Mouse (Mus musculus): Measurements from ENCODE around the gene Mgme1. TPM values are rescaled to one million over a fixed set of nuclear protein-coding genes. Genes with fewer than 3 reads are reported as not detected.

Gene Mgme1
- total and polyA plus RNA-seq, 3 experiments, result 10.6 to 21.9 (median 19.7) TPM

GRCm38 (mm10) chr2:144281417-144281816, 11.0 kb downstream of the Mgme1 start:
- Histone ChIP-seq H3K36me3 (replicated peaks in 1 of 2; ENCODE audit: control insufficient read depth in 1 of 2, insufficient read depth in 1 of 2, low read length in 1 of 2) (peaks cover 26 to 42% of the 10 kb centered on the region in 2 experiments), H3K79me2 (replicated peaks; ENCODE audit: control insufficient read depth, extremely low read depth, insufficient read depth, poor library complexity, severe bottlenecking) (no peaks in the 10 kb centered on the region; the same call in 1 of the 2 replicates), H3K27me3 (replicated peaks) (no peaks in the 10 kb centered on the region), H3K4me1 (ENCODE audit: control insufficient read depth in 1 of 2, insufficient read depth in 2 of 2) (peaks cover 4 to 15% of the 10 kb centered on the region in 2 experiments; a peak in 3 of 4 replicates), H3K4me3 (replicated peaks in 1 of 3; ENCODE audit: low read depth in 2 of 3, low read length in 2 of 3, poor library complexity in 1 of 3) (no peak overlapping the region), H3K4me2 (ENCODE audit: insufficient read depth, low read depth, poor library complexity, severe bottlenecking) (no peak overlapping the region), H3K27ac (ENCODE audit: insufficient read depth, low read depth) (no peak overlapping the region), H3K9me3 (replicated peaks; ENCODE audit: low read length) (no peaks in the 10 kb centered on the region), H3K9ac (ENCODE audit: insufficient read depth, low read depth) (no peak overlapping the region)
- no peak for DNase-seq (ENCODE audit: extremely low read depth)
- no peak for TF ChIP-seq NELFE (IDR thresholded peaks at IDR 0.05; ENCODE audit: low read depth, low read length)
- TF ChIP-seq MEF2A (IDR thresholded peaks at IDR 0.05; ENCODE audit: borderline replicate concordance, low read depth, low read length), result no peak
- in situ Hi-C loops (cut with MboI; ENCODE audit: low pct_ligation_motif_present, low pct_unique_long_range_greater_than_20kb, low sequenced_read_pairs), result no loop called here
- dilution Hi-C loops (cut with MboI; ENCODE audit: extremely low pct_ligation_motif_present, extremely low pct_unique_long_range_greater_than_20kb, low sequenced_read_pairs), result no loop called here

DNA sequence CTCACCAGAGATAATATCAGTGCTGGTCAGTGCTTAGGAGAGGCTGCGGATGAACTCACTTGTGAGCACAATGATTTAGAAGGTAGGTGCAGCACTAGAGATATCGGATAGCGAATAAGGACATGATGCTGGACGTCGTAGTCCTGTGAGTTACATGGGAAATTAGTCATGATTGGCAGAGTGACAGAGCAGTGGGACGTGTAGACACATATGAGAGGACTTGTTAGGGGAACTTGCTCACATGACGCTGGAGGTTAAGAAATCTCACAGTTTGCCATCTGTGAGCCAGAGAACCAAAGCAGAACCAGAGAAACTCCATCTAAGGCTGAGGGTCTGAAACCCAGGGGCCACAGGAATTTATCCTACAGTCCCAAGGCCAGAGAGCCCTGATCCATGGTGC, 19.9 kb downstream of the Mgme1 start:
- TF ChIP-seq RAD21 (IDR thresholded peaks at IDR 0.05; ENCODE audit: low read depth, low read length) (no peak), BHLHE40 (IDR thresholded peaks at IDR 0.05; ENCODE audit: low read depth, low read length) (no peak), CHD2 (IDR thresholded peaks at IDR 0.05; ENCODE audit: low read length) (no peak), POLR2AphosphoS2 (IDR thresholded peaks at IDR 0.05; ENCODE audit: low read depth, low read length) (no peak), ZNF384 (IDR thresholded peaks at IDR 0.05; ENCODE audit: low read depth, low read length) (no peak), SIN3A (IDR thresholded peaks at IDR 0.05; ENCODE audit: low read length) (no peak), ZC3H11A (IDR thresholded peaks at IDR 0.05; ENCODE audit: low read depth, low read length) (no peak), ZMIZ1 (IDR thresholded peaks at IDR 0.05; ENCODE audit: low read depth, low read length) (no peak), UBTF (IDR thresholded peaks at IDR 0.05; ENCODE audit: low read depth, low read length) (no peak), TCF12 (IDR thresholded peaks at IDR 0.05; ENCODE audit: low read depth, low read length) (no peak), JUN (IDR thresholded peaks at IDR 0.05; ENCODE audit: insufficient read depth, low read depth, low read length) (no peak)
- H3K9ac ChIP-seq (ENCODE audit: insufficient read depth, low read depth), result no peak overlapping the region
- H3K36me3 ChIP-seq (replicated peaks in 1 of 2; ENCODE audit: control insufficient read depth in 1 of 2, insufficient read depth in 1 of 2, low read length in 1 of 2), result no peaks in the 10 kb centered on the region
- no peaks in the 10 kb centered on the region for H3K79me2 ChIP-seq (replicated peaks; ENCODE audit: control insufficient read depth, extremely low read depth, insufficient read depth, poor library complexity, severe bottlenecking)
- in situ Hi-C loops (cut with MboI; ENCODE audit: low pct_ligation_motif_present, low pct_unique_long_range_greater_than_20kb, low sequenced_read_pairs), result no loop called here
- dilution Hi-C loops (cut with MboI; ENCODE audit: extremely low pct_ligation_motif_present, extremely low pct_unique_long_range_greater_than_20kb, low sequenced_read_pairs), result no loop called here
- no peak overlapping the region for H3K4me3 ChIP-seq (replicated peaks in 1 of 3; ENCODE audit: low read depth in 2 of 3, low read length in 2 of 3, poor library complexity in 1 of 3)
- no peak overlapping the region for H3K27ac ChIP-seq (ENCODE audit: insufficient read depth, low read depth)
- no peaks in the 10 kb centered on the region for H3K9me3 ChIP-seq (replicated peaks; ENCODE audit: low read length)
- H3K27me3 ChIP-seq (replicated peaks), result no peaks in the 10 kb centered on the region
- DNase-seq (ENCODE audit: extremely low read depth), result no peak
- H3K4me2 ChIP-seq (ENCODE audit: insufficient read depth, low read depth, poor library complexity, severe bottlenecking), result no peak overlapping the region
- peaks cover 0 to 5% of the 10 kb centered on the region in 2 experiments; a peak in 2 of 4 replicates for H3K4me1 ChIP-seq (ENCODE audit: control insufficient read depth in 1 of 2, insufficient read depth in 2 of 2)
